Mouse (Mus musculus) hematopoietic stem cell, adult 5-6 weeks (primary cell): ENCODE results near the gene Gaa. TPM values are rescaled to one million over a fixed set of nuclear protein-coding genes. Genes with fewer than 3 reads are reported as not detected.

Source experiments
- ATAC-seq, 2 experiments: fragments of 125-278 bp in 1 of 2; replicated peaks in 1 of 2; 2 replicates each; pipeline ENCODE4 v1.8.0; 2016 to 2017; ENCODE audit warnings: inconsistent platforms in 2 of 2, mild to moderate bottlenecking in 2 of 2, moderate number of reproducible peaks in 2 of 2, low read depth in 1 of 2, moderate TSS enrichment in 1 of 2; ENCODE audit not compliant: low FRiP score in 2 of 2, poor library complexity in 2 of 2, severe bottlenecking in 2 of 2, insufficient read depth in 1 of 2, low TSS enrichment in 1 of 2
- total RNA-seq: library from RNA; stranded (forward); fragments of 172-1452, 232-1000 nt; gene quantifications from 2 replicates; pipeline ENCODE4 v1.2.3, GENCODE M21; 2017

Gene Gaa
- total RNA-seq: 24.5 and 39.6 TPM in 2 replicates

- peak; percentile 95 to 98 for ATAC-seq
These were observed at the start of gene Gaa for GRCm38 (mm10) chr11:119267768-119268556. Gaa (plus strand) TSS chr11:119267887.

- no peak for ATAC-seq
These were observed 47.7 kb upstream of the Gaa start for GRCm38 (mm10) chr11:119219816-119220465.

GRCm38 (mm10) chr11:119221812-119222510, 45.7 kb upstream of the Gaa start:
- ATAC-seq: no peak

- no peak for ATAC-seq
These were observed 44.4 kb upstream of the Gaa start for GRCm38 (mm10) chr11:119223124-119223890.

GRCm38 (mm10) chr11:119224926-119225325, 42.8 kb upstream of the Gaa start:
- no peak for ATAC-seq

- ATAC-seq: no peak
These were observed 42.1 kb upstream of the Gaa start for GRCm38 (mm10) chr11:119225634-119226033.

GRCm38 (mm10) chr11:119227591-119227990, 40.1 kb upstream of the Gaa start:
- ATAC-seq: no peak

- peak; percentile 64 to 77 for ATAC-seq
These were observed 39.5 kb upstream of the Gaa start, which contains the start of the genes Tbc1d16 and Ccdc40 for GRCm38 (mm10) chr11:119228091-119228781. Tbc1d16 (minus strand) TSS chr11:119228499. Ccdc40 (plus strand) TSS chr11:119228572.

GRCm38 (mm10) chr11:119228846-119229626, 38.7 kb upstream of the Gaa start:
- ATAC-seq: peak; percentile 81 to 83

- ATAC-seq: no peak
These were observed 32.9 kb upstream of the Gaa start for GRCm38 (mm10) chr11:119234770-119235169.

GRCm38 (mm10) chr11:119235596-119235995, 32.1 kb upstream of the Gaa start:
- peak in 1 of 2 experiments; percentile 33; a peak in 2 of 4 replicates for ATAC-seq

GRCm38 (mm10) chr11:119236354-119236753, 31.3 kb upstream of the Gaa start:
- ATAC-seq: no peak

GRCm38 (mm10) chr11:119237007-119237406, 30.7 kb upstream of the Gaa start:
- no peak for ATAC-seq

GRCm38 (mm10) chr11:119237568-119238304, 30.0 kb upstream of the Gaa start:
- peak; percentile 71 to 79 for ATAC-seq

- peak; percentile 50 to 54; a peak in 3 of 4 replicates for ATAC-seq
These were observed 29.4 kb upstream of the Gaa start for GRCm38 (mm10) chr11:119238305-119238721.
